Mouse (Mus musculus): ENCODE data around the gene Trmu. TPM values are rescaled to one million over a fixed set of nuclear protein-coding genes. Genes with fewer than 3 reads are reported as not detected.
"Not testable (repeated sequence)": the region's sequence is repeated elsewhere in the genome, so short reads cannot be mapped to it uniquely, and the experiment has no call there.

The Trmu gene
- 10 to 100 TPM; 34.1 to 34.4 TPM for total RNA-seq (2021)

DNA sequence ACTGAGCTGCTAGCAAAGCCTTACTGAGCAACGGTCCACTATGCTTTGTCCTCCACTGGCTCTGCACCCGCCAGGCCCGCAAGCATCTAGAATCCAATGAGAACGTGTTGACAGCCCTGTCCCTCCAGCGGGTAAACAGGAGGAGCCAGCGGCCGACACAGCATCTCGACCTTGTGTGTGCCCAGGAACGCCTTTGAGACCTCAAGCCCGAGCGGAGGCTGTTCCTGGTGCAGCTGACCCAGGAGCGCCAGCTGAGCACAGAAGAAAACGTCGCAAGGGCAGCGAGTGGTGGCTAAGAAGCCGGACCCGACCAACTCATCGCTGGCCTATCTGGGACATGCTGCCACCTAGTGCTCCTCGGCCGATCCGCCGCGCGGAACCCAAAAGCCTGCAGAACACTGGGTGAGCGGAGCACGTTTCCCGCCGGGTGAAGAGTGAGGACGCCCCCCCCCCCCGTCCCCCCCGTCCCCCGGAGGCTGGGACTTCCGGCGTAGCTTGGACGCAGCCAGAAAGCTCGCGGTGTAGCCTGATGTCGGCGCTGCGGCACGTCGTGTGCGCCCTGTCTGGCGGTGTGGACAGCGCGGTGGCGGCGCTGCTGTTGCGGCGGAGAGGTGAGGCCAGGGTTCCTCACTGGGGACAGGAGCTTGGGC, at the start of gene Trmu:
Gene Trmu, plus strand, starts transcription at position 465 of the 650 bp plus-strand sequence.
- peak; percentile 92 to 95 for DNase-seq (ENCODE audit: extremely low spot score in 1 of 2, low spot score in 2 of 2)
- intact Hi-C loops (cut with DNase I) = loop anchor here (5.0 kb wide), 2 partner anchors 62 to 282 kb away; no protein-coding TSS in a partner anchor

DNA sequence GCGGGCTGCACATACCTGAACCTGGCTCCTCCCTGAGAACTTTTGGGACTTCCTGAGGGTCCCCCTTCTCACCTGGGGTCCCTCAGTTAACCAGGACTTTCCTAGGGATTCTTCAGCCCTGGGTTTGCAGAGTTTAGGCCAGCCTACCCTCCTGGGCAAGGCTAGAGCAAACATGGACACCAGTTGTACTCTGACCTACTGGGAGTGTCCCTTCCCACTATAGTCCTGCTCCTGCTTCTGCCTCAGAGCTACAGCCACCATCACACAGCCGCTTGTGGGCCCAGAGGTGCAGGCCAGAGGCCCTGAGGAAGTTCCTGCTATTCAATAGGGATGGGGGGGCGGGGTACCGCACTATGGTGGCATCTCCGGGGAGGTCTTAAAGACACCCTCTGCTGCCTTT, 49.6 kb upstream of the Trmu start:
- intact Hi-C loops (cut with DNase I) = no loop called here
- DNase-seq (ENCODE audit: extremely low spot score in 1 of 2, low spot score in 2 of 2) = no peak

DNA sequence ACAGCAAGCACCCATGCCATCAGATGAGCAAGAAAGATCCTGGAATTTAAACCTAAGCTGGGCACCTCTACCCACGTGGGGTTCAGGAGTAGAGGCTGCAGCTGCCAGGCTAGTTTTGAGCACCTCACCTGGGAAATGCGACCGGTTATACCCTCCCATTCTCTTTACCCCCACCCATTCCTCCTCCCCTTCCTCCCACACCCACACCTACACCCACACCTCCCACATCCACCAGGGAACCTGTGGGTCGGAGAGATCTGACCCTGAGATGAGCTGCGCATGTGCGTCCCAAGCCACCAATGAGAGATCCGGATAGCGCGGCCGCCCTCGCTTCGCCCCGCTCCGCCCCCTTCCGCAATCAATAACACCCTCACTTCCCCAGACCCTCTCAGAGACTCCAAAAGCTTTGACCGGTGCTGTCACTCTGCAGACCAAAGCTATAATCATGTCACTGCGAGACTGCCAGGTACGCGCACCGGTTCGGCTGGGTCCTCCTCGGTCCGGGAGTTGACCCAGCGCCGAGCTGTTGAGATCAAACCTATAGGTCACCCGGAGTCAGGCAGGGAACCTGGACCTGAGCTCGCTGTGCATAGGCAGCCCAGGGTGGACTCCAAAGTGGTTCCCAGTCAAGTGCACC, 47.0 kb upstream of the Trmu start, which contains the start of gene Ttc38:
Gene Ttc38, plus strand, starts transcription at position 353 of the 637 bp plus-strand sequence.
- intact Hi-C loops (cut with DNase I) = no loop called here

DNA sequence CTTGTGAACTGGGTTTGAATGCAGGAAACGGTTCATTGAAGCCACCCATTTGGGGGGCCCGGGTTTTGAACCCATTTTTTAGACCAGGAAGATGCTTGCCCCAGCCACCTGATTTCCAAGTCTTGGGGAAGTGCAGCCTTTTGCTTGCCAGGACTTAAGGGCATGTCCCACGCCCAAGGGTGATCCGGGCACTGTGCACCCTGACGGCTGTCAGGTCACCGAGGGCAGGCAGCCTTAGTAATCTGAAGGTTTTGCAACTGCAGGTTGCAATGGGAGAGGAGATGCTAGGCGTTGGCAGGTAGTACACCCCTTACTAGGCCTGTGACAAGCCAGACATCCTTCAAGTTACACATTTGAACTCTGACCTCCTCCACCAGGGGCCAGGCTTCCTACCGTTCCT, 46.5 kb upstream of the Trmu start:
- no peak for DNase-seq (ENCODE audit: extremely low spot score in 1 of 2, low spot score in 2 of 2)
- intact Hi-C loops (cut with DNase I) = no loop called here

More for the DNA sequence above, 47.0 kb upstream of the Trmu start, which contains the start of gene Ttc38:
- peak; percentile 75 to 88 for DNase-seq (ENCODE audit: extremely low spot score in 1 of 2, low spot score in 2 of 2)

DNA sequence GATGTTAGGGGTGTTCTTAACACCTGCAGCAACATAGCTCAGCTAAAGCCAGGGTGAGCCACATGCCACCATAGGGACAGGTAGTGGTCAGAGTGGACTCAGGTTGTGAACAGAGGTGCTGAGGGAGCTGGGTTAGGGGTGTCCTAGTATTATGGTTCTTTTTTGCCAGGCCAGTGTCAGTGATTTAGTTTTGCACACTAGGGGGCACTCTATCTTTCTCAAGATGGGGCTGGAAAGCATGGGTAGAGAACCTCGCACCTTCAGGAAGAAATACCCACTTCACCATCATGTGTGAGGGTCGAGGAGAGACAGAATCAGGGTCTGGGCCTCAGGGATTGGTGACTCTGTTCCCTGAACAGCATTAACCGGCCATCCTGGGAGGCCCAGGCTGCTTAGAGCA, 43.8 kb upstream of the Trmu start:
- DNase-seq (ENCODE audit: extremely low spot score in 1 of 2, low spot score in 2 of 2) = no peak
- intact Hi-C loops (cut with DNase I) = no loop called here

DNA sequence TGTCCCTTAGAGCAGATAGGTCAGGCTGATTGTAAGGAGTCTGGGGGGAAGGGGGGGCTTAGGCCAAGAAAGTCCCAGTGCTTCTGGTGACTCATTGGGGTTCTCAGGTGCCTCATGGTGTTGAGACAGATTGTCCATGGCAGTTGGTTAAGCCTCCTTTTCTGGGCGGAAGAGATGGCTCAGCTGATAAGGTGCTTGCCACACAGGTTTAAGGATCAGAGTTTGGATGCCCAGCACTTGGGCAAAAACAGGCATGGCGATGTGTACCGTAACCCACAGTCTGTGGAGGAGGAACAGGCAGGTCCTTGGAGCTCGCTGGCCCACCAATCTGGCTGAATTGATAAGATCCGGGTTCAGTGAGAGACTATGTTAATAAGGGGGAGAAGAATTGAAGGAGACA, 42.2 kb upstream of the Trmu start:
- intact Hi-C loops (cut with DNase I) = no loop called here
- no peak for DNase-seq (ENCODE audit: extremely low spot score in 1 of 2, low spot score in 2 of 2)

DNA sequence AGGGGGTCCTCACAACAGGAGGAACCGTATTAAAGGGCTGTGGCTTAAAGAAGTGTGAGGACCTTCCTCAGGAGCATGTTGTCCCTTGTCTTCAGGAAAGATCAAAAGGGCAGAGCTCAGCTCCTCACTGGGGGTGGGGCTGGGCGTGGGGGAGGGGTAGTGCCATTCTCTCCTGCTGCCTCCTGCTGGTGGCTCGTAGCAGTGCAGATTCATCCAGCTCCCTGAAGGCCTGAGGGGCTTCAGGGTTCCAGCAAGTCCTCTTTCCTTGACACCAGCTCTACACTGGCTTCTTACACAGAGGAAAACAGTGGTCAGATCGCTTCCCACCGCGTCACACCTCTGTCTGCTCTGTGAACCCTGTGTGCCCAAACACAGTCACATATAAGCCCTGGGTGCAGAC, 38.1 kb upstream of the Trmu start:
- no peak for DNase-seq (ENCODE audit: extremely low spot score in 1 of 2, low spot score in 2 of 2)
- intact Hi-C loops (cut with DNase I) = no loop called here

DNA sequence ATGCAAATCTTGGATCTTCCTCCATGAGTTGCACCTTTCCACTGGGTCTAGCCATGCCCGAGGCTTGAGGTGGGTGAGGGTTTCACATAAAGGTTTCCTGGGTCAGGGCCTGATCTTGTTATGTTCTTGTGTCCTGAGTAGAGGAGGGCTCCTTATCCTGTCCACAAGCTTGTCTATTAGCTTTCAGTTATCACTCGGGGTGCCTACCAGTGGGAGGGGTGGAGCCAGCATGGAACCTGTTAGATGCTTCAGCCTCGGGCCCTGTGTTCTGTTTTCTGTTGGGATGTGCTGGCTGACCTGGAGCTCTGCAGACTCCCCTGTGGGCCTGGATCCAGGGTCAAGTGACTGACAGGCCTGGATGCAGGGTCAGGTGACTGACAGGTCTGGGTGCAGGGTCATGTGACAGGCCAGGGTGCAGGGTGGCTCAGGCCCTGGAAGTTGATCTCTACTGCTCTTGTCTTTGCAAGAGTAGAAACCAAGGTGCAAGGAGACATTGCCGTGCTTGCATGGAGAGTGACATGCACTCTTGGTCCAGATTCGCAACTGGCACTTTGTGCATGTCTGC, 37.2 kb upstream of the Trmu start:
- intact Hi-C loops (cut with DNase I) = no loop called here
- no peak for DNase-seq (ENCODE audit: extremely low spot score in 1 of 2, low spot score in 2 of 2)

DNA sequence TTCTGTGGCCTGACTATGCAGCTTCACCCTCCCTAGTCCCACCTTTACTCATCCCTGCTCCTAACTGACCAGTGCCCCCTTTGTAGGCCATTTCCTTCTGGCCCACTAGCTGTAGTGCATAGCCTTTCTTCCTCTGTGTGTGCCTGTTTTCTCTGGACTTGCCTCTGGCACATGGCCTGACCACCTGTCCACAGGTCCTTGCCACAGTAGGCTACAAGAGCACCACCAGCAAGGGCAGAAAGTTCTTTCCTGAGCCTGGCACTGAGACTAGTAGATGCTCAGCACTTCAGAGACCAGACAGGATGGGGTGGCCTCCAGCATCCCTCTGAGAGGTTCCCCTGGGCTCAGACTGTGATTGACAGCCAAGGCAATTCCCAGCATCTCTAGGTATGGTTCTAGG, 34.0 kb upstream of the Trmu start:
- no peak for DNase-seq (ENCODE audit: extremely low spot score in 1 of 2, low spot score in 2 of 2)
- intact Hi-C loops (cut with DNase I) = no loop called here

DNA sequence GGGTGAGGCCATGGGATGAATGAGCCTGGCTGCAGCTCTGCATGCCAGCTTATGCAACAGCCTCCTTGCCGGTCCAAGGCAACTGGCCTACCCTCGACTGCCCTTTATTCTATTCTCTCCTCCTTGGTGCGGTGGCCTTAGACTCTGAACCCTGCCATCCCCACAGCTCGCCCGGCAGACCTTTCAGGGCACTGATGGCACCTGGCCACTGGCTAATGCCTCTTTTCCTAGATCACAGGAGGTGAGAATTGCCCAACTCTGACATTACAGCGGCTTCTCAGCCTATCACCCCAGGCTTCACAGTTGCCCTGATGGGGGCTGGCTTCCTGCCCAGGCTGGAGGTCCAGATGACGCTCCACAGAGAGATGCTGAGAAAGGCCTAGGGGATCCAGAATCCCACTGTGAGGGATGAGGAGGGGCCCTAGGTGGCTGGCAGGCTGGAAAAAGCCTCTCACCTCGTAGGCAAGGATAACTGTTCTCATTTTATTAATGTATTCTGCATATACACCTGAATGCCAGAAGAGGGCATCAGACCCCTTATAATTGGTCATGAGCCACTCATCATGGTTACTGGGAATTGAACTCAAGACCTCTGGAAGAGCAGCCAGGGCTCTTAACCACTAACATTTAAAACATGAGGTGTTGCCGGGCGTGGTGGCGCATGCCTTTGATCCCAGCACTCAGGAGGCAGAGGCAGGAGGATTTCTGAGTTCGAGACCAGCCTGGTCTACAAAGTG, 27.3 kb upstream of the Trmu start:
- DNase-seq (ENCODE audit: extremely low spot score in 1 of 2, low spot score in 2 of 2) = no peak
- intact Hi-C loops (cut with DNase I) = no loop called here

DNA sequence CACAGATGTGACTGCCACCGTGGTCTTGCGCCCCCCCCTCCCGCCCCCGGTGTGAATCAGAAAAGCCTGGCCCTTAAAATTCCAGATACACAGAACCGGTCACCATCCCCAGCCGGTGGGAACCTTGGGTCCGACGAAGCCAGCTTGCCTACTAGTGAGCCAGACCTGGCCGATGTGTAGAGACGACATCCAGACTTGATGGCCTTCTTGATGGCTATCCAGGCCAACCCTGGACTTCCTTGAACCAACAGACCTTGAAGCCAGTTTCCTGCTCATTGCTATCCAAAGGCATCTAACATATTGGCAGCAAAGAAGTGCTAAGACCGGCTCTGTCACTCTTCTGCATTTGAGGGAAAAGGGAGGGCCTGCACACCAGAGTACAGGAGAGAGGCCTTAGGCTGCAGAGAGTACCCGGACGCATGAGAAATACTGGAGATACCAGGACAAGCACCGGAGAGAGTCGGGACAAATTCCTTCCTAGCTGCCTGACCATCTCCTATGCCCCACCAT, 20.1 kb upstream of the Trmu start:
- peak in 1 of 2 experiments; percentile 13 for DNase-seq (ENCODE audit: extremely low spot score in 1 of 2, low spot score in 2 of 2)
- intact Hi-C loops (cut with DNase I) = no loop called here

DNA sequence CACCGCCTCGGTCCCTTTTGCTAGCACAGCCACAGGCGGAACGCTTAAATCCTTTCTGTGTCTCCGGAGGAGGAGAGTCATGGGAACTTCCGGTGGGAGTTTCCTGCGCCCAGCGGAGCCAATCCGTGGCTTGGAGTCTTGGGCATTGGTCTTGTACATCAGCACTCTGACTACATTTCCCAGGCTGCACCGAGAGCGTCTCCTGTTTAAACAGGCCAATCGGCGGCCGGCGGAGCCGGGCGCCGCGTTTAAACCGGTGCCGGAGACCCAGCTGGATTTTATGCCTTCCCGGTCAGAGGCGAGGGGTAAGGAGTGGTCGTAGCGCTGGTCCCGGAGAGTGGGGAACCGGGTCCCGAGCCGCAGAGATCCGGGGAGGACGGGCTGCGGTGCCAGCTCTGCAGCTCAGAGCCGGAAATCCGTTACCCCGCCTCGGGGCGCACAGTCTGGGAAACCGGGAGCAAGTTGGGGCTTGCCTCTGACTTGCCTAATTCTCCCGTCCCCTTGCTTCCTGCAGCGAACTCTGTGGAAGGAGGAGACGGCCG, 19.6 kb upstream of the Trmu start, which contains the start of gene Gtse1:
Gene Gtse1, plus strand, starts transcription at position 256 of the 542 bp plus-strand sequence.
- intact Hi-C loops (cut with DNase I) = no loop called here
- peak; percentile 96 to 97 for DNase-seq (ENCODE audit: extremely low spot score in 1 of 2, low spot score in 2 of 2)

DNA sequence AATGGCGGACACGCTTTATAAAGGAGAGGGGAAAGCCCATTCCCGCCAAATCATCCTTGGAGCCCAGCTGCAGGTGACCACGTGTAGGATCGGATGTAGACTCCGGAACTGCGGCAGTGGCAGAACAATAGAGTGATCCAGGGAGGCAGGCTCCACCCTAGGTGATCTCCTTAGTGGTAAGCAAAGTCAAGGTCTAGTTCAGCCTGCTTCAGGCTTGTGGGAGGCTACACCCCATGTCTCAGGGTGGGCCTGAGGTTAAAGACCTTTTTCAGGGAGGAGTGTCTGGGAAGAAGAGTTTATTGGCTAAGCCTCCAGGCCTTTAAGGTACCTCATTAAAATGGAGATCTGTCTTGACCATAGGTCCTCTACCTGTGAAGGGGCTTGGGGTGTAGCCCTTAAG, 13.2 kb upstream of the Trmu start:
- intact Hi-C loops (cut with DNase I) = loop anchor here (2.0 kb wide), 1 partner anchor 149 kb away; no protein-coding TSS in a partner anchor

DNA sequence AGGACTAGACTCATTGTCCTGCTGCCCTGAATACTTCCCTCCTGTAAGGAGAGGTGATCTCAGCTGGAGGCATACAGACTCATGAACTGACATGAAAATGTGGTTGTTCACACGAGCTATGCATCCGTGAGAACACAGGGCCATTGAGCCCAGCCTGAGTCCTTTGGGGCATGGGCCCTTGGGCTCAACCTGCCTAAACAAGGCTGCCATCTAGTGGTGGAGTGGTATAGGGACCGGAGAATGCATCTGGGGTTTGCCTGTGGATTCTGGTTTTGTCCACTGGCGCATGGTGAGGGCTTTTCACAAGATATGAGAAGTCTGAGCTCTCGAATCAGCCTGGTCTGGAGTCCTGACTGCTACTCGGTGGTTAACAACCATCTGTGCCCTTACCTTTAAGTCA, 11.4 kb upstream of the Trmu start:
- DNase-seq (ENCODE audit: extremely low spot score in 1 of 2, low spot score in 2 of 2) = peak; percentile 64 to 78
- intact Hi-C loops (cut with DNase I) = loop anchor here (2.0 kb wide), 1 partner anchor 151 kb away; no protein-coding TSS in a partner anchor

More for the DNA sequence above, 13.2 kb upstream of the Trmu start:
- not testable (repeated sequence) for DNase-seq (ENCODE audit: extremely low spot score in 1 of 2, low spot score in 2 of 2)

DNA sequence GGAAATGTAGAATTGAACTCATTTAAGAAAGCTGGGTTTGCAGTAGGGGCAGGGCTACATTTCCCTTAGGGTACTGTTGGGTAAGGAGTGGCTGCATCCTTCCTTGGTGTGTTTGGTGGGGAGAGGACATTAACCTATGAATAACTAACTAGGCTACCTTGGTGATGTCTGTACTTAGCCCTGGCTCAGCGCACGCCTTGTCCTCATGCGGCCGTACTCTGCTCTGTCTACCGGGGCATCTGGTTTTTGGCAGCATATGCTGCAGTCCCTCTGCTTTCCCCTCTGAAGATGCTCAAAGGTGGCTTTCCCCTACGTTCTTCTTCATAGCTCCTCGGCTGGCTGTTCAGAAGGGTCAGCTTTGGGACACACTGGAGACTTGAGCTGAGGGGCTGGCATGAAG, 1.8 kb upstream of the Trmu start:
- DNase-seq (ENCODE audit: extremely low spot score in 1 of 2, low spot score in 2 of 2) = no peak
- intact Hi-C loops (cut with DNase I) = loop anchor here (5.0 kb wide), 2 partner anchors 60 to 280 kb away; no protein-coding TSS in a partner anchor

DNA sequence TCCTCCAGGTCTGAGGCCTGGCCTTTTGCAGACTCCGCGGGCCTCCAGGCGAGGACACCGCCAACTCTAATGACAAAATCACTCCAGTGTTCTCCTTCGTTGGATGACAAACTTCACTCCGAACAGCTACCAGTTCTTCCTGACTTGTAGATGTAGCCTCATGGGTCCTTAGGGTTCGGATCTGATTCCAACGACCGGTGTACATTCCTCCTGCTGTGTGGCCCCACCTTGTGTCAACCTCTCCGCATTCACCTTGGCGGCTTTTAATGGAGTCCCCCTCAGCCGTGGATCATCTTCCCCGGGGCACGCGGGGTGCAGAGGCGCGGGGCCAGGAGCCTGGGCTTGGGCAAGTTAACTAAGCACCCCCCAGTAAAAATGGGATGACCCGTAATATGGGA, 385 bp downstream of the Trmu start:
- no peak for DNase-seq (ENCODE audit: extremely low spot score in 1 of 2, low spot score in 2 of 2)
- intact Hi-C loops (cut with DNase I) = loop anchor here (5.0 kb wide), 2 partner anchors 62 to 282 kb away; no protein-coding TSS in a partner anchor

DNA sequence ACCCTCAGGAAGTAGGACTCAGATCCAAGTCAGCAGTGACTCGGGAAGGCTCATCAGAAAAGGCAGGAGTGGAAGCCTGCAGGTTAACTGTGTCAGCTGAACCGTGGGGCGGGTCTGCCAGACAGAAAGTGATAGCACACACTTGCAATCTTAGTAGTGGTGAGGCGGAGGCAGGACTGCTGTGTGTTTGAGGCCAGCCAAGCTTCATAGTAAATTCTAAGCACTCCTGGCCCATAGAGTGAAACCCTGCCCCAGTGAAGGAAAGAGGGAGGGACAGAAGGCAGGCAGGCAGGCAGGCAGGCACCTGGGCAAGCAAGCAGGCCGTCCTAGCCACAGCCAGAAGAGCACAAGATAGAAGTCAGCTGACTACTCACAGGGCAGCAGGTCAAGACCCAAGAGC, 6.5 kb downstream of the Trmu start:
- DNase-seq (ENCODE audit: extremely low spot score in 1 of 2, low spot score in 2 of 2) = no peak
- intact Hi-C loops (cut with DNase I) = no loop called here

DNA sequence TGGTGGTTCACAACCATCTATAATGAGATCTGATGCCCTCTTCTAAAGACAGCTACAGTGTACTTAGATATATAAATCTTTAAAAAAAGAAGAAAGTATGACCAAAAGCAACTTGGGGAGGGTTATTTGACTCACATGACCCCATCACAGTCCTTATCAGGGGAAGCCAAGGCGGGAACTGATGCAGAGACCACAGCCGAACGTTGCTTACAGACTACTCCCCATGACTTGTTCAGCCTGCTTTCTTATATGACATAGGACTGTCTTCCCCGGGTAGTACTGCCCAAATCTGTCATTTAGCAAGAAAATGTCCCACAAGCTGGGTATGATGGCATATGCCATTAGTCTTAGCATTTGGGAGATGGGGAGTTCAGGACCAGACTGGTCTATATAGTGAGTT, 10.1 kb downstream of the Trmu start:
- DNase-seq (ENCODE audit: extremely low spot score in 1 of 2, low spot score in 2 of 2) = no peak
- intact Hi-C loops (cut with DNase I) = no loop called here

DNA sequence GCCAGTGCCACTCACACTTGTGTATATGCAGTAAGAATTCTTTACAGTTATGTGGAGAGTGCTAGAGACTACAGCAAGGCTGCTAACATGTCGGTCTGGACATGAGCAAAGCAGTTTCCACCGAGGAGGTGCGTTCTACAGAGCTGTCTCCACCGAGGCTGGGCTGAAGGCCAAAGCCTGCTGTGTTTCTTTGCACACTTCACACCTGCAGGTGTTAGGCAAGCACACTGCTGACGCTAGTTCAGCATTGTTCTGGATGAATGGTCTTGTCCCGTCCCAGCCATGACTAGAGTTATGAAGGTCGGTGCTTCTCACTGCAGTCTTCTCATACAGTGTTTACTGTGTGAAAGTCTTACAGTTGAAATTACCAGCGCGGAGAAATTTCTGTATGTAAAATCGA, 12.9 kb downstream of the Trmu start:
- no peak for DNase-seq (ENCODE audit: extremely low spot score in 1 of 2, low spot score in 2 of 2)
- intact Hi-C loops (cut with DNase I) = no loop called here

Measured in left cerebral cortex, postnatal 10 days (tissue).